In genomic region chr14:55617822-55618221, GRCm38 (mm10) we compare ENCODE assay signal across 9 mouse cellular contexts. TPM values are rescaled to one million over a fixed set of nuclear protein-coding genes. Genes with fewer than 3 reads are reported as not detected.
DNase-seq lines count a peak whose midpoint lies in the region; ATAC-seq and TF ChIP-seq lines count a peak whose summit lies in the region.
"Had no signal": no experiment of that assay in that cellular context is flagged by ENCODE, and none has a peak within 500 bp of the region (broad histone marks: within the 10 kb centered on the region; RNA-seq: fewer than 3 reads in every experiment).

Gene Rec8 (plus strand): TSS chr14:55618037.

- peak within 1 kb of the TSS; percentile 73 for H3K9ac ChIP-seq in heart, embryonic 13.5 days
- no peak within 1 kb of the TSS for H3K9ac ChIP-seq in kidney, postnatal 0 days (ENCODE audit: low read depth, low read length)
- no peak within 1 kb of the TSS for H3K9ac ChIP-seq in stomach, embryonic 15.5 days

- no peak for DNase-seq in frontal cortex, adult 2 months (ENCODE audit: extremely low spot score in 1 of 2, low spot score in 1 of 2)
- DNase-seq in frontal cortex, postnatal 14 days (ENCODE audit: low spot score in 2 of 2), result no peak
- peak; percentile 90 for DNase-seq in cerebellum, adult 9-11 months
- peak; percentile 77 for DNase-seq in kidney, postnatal 0 days (ENCODE audit: low spot score)
- peak; percentile 47 for DNase-seq in lung, postnatal 25 days (ENCODE audit: low spot score)
- DNase-seq in gastrocnemius, adult 2 months, result no peak

- peaks cover 29% of the 10 kb centered on the region for H3K4me1 ChIP-seq in heart, embryonic 13.5 days
- H3K4me1 ChIP-seq in kidney, postnatal 0 days (replicated peaks; ENCODE audit: insufficient read depth, low read length), result no peaks in the 10 kb centered on the region
- peaks cover 10% of the 10 kb centered on the region for H3K4me1 ChIP-seq in stomach, embryonic 15.5 days

- peak within 1 kb of the TSS; percentile 42 for H3K27ac ChIP-seq in heart, embryonic 13.5 days (replicated peaks)
- H3K27ac ChIP-seq in kidney, postnatal 0 days, result 0 out of 2 replicates have a peak within 1 kb of the TSS, but pooled peaks have one; percentile 13
- H3K27ac ChIP-seq in stomach, embryonic 15.5 days, result peak within 1 kb of the TSS; percentile 3; the same call in 1 of the 2 replicates
- no peak within 1 kb of the TSS for H3K27ac ChIP-seq in gastrocnemius, adult 2 months
- H3K27ac ChIP-seq: macrophage had no signal

- no peaks in the 10 kb centered on the region for H3K27me3 ChIP-seq in heart, embryonic 13.5 days (replicated peaks)
- no peaks in the 10 kb centered on the region for H3K27me3 ChIP-seq in kidney, postnatal 0 days (ENCODE audit: insufficient read depth, low read length)
- no peaks in the 10 kb centered on the region for H3K27me3 ChIP-seq in stomach, embryonic 15.5 days (replicated peaks)

- H3K4me2 ChIP-seq in heart, embryonic 13.5 days, result peak within 1 kb of the TSS; percentile 66
- peak within 1 kb of the TSS; percentile 51 for H3K4me2 ChIP-seq in kidney, postnatal 0 days (ENCODE audit: low read length)
- H3K4me2 ChIP-seq in stomach, embryonic 15.5 days, result peak within 1 kb of the TSS; percentile 50

- H3K4me3 ChIP-seq in heart, embryonic 13.5 days, result peak within 1 kb of the TSS; percentile 46
- H3K4me3 ChIP-seq in kidney, postnatal 0 days (replicated peaks; ENCODE audit: low read depth, low read length), result peak within 1 kb of the TSS; percentile 15; the same call in 1 of the 2 replicates
- peak within 1 kb of the TSS; percentile 26 for H3K4me3 ChIP-seq in stomach, embryonic 15.5 days (replicated peaks)
- no peak within 1 kb of the TSS for H3K4me3 ChIP-seq in gastrocnemius, adult 2 months

- 12% methylated on average over 21 of the region's 21 CpGs for WGBS in heart, embryonic 13.5 days
- 19% methylated on average over 21 of the region's 21 CpGs for WGBS in kidney, postnatal 0 days
- 10% methylated on average over 21 of the region's 21 CpGs for WGBS in stomach, embryonic 15.5 days

- TF ChIP-seq CTCF in kidney, postnatal 0 days (IDR thresholded peaks at IDR 0.05; ENCODE audit: low read depth), result peak; percentile 44
- TF ChIP-seq CTCF in gastrocnemius, adult 2 months (IDR thresholded peaks at IDR 0.05), result no peak

- peak; percentile 73 for ATAC-seq in heart, embryonic 13.5 days (ENCODE audit: extremely low read depth, insufficient number of reproducible peaks, low FRiP score, low TSS enrichment)
- ATAC-seq in kidney, postnatal 0 days (replicated peaks; ENCODE audit: low FRiP score, low read depth), result peak; percentile 89
- peak; percentile 84 for ATAC-seq in stomach, embryonic 15.5 days (ENCODE audit: insufficient read depth, low FRiP score, low read depth)

- no peaks in the 10 kb centered on the region for H3K9me3 ChIP-seq in heart, embryonic 13.5 days
- H3K9me3 ChIP-seq in kidney, postnatal 0 days (replicated peaks; ENCODE audit: low read length), result no peaks in the 10 kb centered on the region
- no peaks in the 10 kb centered on the region for H3K9me3 ChIP-seq in stomach, embryonic 15.5 days

- intact Hi-C loops in gastrocnemius, adult 2 months (cut with DNase I), result no loop called here

- peaks cover 2% of the 10 kb centered on the region; the same call in 1 of the 2 replicates for H3K36me3 ChIP-seq in heart, embryonic 13.5 days
- no peaks in the 10 kb centered on the region for H3K36me3 ChIP-seq in kidney, postnatal 0 days (ENCODE audit: insufficient read depth, low read length)
- no peaks in the 10 kb centered on the region for H3K36me3 ChIP-seq in stomach, embryonic 15.5 days

RNA-seq across cellular contexts. Expression of gene Rec8, which starts in this region (rescaled TPM):
- 17.2 and 22.6 TPM in 2 replicates for polyA plus RNA-seq in frontal cortex, adult 2 months (2012; rRNA removed)
- 13.4 and 15.1 TPM in 2 replicates for polyA plus RNA-seq in heart, embryonic 13.5 days (2015; fragmentation: Nextera tagmentation; extraction: Ambion mirVana)
- 12.7 and 14.9 TPM in 2 replicates for polyA plus RNA-seq in kidney, postnatal 0 days (2015; fragmentation: Nextera tagmentation; extraction: Ambion mirVana)
- polyA plus RNA-seq in stomach, embryonic 15.5 days (2015; fragmentation: Nextera tagmentation; extraction: Ambion mirVana), result 9.2 and 10.7 TPM in 2 replicates
- not detected for total RNA-seq in gastrocnemius, adult 2 months (2021)
- polyA plus RNA-seq: macrophage had no signal

Comparison
In these comparisons a context has a peak if more than half of its experiments do, and no peak if none do; other contexts are left out.
1. DNase-seq: peak in cerebellum, adult 9-11 months (single experiment), kidney, postnatal 0 days (single experiment) and lung, postnatal 25 days (single experiment); none in frontal cortex, adult 2 months (0 of 2), frontal cortex, postnatal 14 days (0 of 2) and gastrocnemius, adult 2 months (single experiment).
2. Peak in every context shown above with its lines, with median percentiles within 50 percentile points of each other: ATAC-seq and H3K4me2 ChIP-seq.